Mouse (Mus musculus) midbrain, postnatal 0 days (tissue): Measurements from ENCODE around the gene Nol4l. TPM values are rescaled to one million over a fixed set of nuclear protein-coding genes. Genes with fewer than 3 reads are reported as not detected.

Experiments used
- ATAC-seq: fragments of 200-750 bp; cut with Nextera tagmentation; 2 replicates; pipeline ENCODE4 v1.8.0; 2017; ENCODE audit warnings: moderate number of reproducible peaks, mild to moderate bottlenecking, moderate TSS enrichment, moderate library complexity; ENCODE audit not compliant: low FRiP score
- DNase-seq: peaks from one replicate; pipeline ENCODE4 v3.0.0-alpha.2; 2015; ENCODE audit warnings: low spot score
- H3K27ac ChIP-seq: fragments of 300-500 bp; sonication (generic); 2 replicates; pipeline ENCODE4 v1.5.1; 2014; ENCODE audit warnings: low read depth, mild to moderate bottlenecking, low read length, mixed read lengths
- H3K27me3 ChIP-seq: fragments of 300-500 bp; sonication (generic); 2 replicates; pipeline ENCODE4 v1.6.1; 2014; ENCODE audit warnings: low read length, control low read depth, mixed read lengths; ENCODE audit not compliant: insufficient read depth
- H3K36me3 ChIP-seq: fragments of 300-500 bp; sonication (generic); 2 replicates; pipeline ENCODE4 v1.6.1; 2014; ENCODE audit warnings: low read length, control low read depth, mixed read lengths; ENCODE audit not compliant: insufficient read depth
- H3K4me1 ChIP-seq: fragments of 300-500 bp; sonication (generic); 2 replicates; pipeline ENCODE4 v1.6.1; 2014; ENCODE audit warnings: mild to moderate bottlenecking, control low read depth, antibody characterized with exemption, low read length, mixed read lengths; ENCODE audit not compliant: insufficient read depth
- H3K4me2 ChIP-seq: fragments of 300-500 bp; sonication (generic); 2 replicates; pipeline ENCODE4 v1.6.1; 2014; ENCODE audit warnings: low read depth, mild to moderate bottlenecking, low read length, mixed read lengths; ENCODE audit not compliant: poor library complexity, severe bottlenecking
- H3K4me3 ChIP-seq: fragments of 300-500 bp; sonication (generic); 2 replicates; pipeline ENCODE4 v1.5.1; 2014; ENCODE audit warnings: low read depth, mild to moderate bottlenecking, low read length, moderate library complexity
- H3K9ac ChIP-seq: fragments of 300-500 bp; sonication (generic); replicated peaks from 2 replicates; pipeline ENCODE4 v1.6.1; 2014; ENCODE audit warnings: mild to moderate bottlenecking, low read length, moderate library complexity, mixed read lengths; ENCODE audit not compliant: poor library complexity, severe bottlenecking
- H3K9me3 ChIP-seq: fragments of 300-500 bp; sonication (generic); 2 replicates; pipeline ENCODE4 v1.6.1; 2016; ENCODE audit warnings: low read length, control low read depth
- CTCF ChIP-seq: IDR thresholded peaks from 2 replicates; pipeline ENCODE4 v1.5.1; 2016; ENCODE audit warnings: antibody characterized with exemption, mild to moderate bottlenecking
- WGBS: fragments of 180-500 bp; shearing (Covaris S2); extraction: QIAGEN DNeasy Blood & Tissue Kit; methylation state at CpG from one replicate; pipeline ENCODE4 v1.1.7; 2014; 5-methylcytosine and 5-hydroxymethylcytosine counted together
- polyA plus RNA-seq: library from polyadenylated mRNA; unstranded; fragments of >200 nt; fragmentation: Nextera tagmentation; extraction: Ambion mirVana; gene quantifications from 2 replicates; pipeline ENCODE4 v1.2.1, GENCODE M21; 2015
- total RNA-seq: library from RNA; depleted of rRNA; stranded (reverse); fragments of >200 nt; gene quantifications from 2 replicates; pipeline ENCODE4 v1.2.3, GENCODE M21; 2014

Nol4l gene
- total and polyA plus RNA-seq, 2 experiments from 2014 or later = 26.4 to 97.7 TPM

DNA sequence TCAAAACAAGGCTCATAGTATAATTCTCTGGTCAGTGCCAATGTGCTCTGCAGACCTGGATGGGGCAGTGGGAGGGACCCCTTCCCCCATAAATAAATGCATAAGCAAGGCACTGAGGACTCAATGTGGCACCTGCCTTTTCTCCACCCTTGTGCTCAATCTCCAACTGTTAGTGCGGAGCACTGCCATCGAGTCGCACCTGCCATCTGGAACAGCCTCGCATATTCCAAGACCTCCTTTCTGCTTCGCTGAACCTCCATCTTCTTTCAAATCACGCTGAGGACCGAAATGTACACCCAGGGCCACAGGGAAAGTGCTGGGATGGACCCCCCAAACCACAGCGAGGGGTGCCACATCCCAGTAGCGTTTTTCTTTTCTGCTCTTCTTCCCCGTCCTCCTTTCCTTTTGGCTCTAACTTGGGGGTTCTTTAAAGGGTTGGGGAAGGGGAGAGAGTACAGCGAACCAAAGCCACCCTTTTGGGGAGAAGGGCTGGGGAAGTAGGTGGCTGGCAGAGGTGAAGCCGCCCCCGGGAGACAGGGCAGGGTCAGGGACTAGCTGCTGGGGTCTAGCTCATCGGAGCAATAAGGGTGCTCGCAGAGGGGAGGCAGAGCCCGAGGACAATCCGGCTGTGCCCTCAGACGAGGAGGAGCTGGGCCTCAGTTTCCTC, 38.1 kb downstream of the Nol4l start:
- Histone ChIP-seq H3K4me2 (peak overlapping the region; percentile 98), H3K27ac (peak overlapping the region; percentile 97), H3K9me3 (no peaks in the 10 kb centered on the region), H3K36me3 (no peaks in the 10 kb centered on the region), H3K27me3 (no peaks in the 10 kb centered on the region), H3K9ac (peak overlapping the region; percentile 86), H3K4me1 (peaks cover 29% of the 10 kb centered on the region), H3K4me3 (peak overlapping the region; percentile 56)
- TF ChIP-seq CTCF = no peak
- DNase-seq (peak; percentile 51), ATAC-seq (no peak)
- WGBS = 5% methylated on average over 18 of the region's 18 CpGs

DNA sequence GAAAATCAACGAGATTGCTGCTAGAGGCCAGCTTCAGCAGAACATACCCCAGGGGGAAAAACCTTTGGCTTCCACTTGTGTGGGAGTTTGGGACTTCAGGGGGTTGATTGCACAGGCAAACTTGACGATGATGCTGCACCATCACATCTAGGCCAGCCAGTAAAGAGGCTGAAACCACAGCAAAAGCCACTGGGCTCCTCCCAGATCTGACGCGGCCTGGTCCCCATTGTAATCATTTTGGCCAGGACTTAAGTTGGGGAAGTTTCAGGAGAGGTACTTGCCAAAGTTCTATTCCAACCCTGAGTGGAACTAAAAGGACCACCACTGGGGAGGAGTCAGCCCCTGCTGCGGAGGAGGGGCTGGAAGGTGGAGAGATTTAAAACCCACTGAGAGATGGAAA, 38.8 kb downstream of the Nol4l start:
- TF ChIP-seq CTCF = no peak
- H3K4me2 ChIP-seq = peak overlapping the region; percentile 98; the same call in 1 of the 2 replicates
- no peak for ATAC-seq
- H3K4me3 ChIP-seq = no peak overlapping the region
- no peaks in the 10 kb centered on the region for H3K27me3 ChIP-seq
- peak; percentile 47 for DNase-seq
- peak overlapping the region; percentile 97 for H3K27ac ChIP-seq
- peaks cover 24% of the 10 kb centered on the region for H3K4me1 ChIP-seq
- no peak overlapping the region for H3K9ac ChIP-seq
- no peaks in the 10 kb centered on the region for H3K9me3 ChIP-seq
- no peaks in the 10 kb centered on the region for H3K36me3 ChIP-seq
- 22% methylated on average over 5 of the region's 5 CpGs for WGBS

GRCm38 (mm10) chr2:153490116-153490515, 39.7 kb downstream of the Nol4l start:
- no peak overlapping the region for H3K4me3 ChIP-seq
- 90% methylated on average over 1 of the region's 1 CpGs for WGBS
- ATAC-seq (no peak), DNase-seq (no peak)
- no peak overlapping the region for H3K27ac ChIP-seq
- no peak overlapping the region for H3K4me2 ChIP-seq
- H3K4me1 ChIP-seq = peaks cover 24% of the 10 kb centered on the region
- no peak for TF ChIP-seq CTCF
- H3K9ac ChIP-seq = no peak overlapping the region
- no peaks in the 10 kb centered on the region for H3K27me3 ChIP-seq
- no peaks in the 10 kb centered on the region for H3K36me3 ChIP-seq
- no peaks in the 10 kb centered on the region for H3K9me3 ChIP-seq

DNA sequence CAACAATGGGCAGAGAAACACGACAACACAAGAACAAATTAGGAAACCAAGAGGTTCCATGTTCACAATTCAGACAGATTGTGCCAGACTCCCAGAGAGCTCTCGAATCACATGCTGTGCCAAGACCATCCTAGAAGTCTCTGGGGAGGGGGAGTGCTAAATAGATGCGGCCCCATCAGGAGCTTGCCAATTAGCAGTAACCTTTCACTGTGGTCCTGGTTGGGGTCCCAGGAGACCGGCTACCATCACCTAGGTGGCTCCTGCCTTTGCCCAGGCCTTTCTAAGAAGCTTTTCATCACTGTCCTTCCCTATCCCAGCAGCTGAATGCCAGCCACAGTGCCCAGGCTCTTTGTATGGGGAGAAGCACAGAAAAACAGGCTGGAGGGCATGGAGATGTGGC, 45.7 kb downstream of the Nol4l start:
- 20% methylated on average over 4 of the region's 4 CpGs for WGBS
- no peaks in the 10 kb centered on the region for H3K27me3 ChIP-seq
- peak; percentile 39; the same call in 1 of the 2 replicates for ATAC-seq
- no peak overlapping the region for H3K4me3 ChIP-seq
- peak; percentile 63 for DNase-seq
- peaks cover 6% of the 10 kb centered on the region; the same call in 1 of the 2 replicates for H3K36me3 ChIP-seq
- no peak overlapping the region for H3K9ac ChIP-seq
- no peak for TF ChIP-seq CTCF
- peaks cover 20% of the 10 kb centered on the region; the same call in 1 of the 2 replicates for H3K4me1 ChIP-seq
- H3K27ac ChIP-seq = peak overlapping the region; percentile 76
- no peaks in the 10 kb centered on the region for H3K9me3 ChIP-seq
- 0 out of 2 replicates have a peak overlapping the region, but pooled peaks have one; percentile 29 for H3K4me2 ChIP-seq

- peak; percentile 89 for DNase-seq
- Histone ChIP-seq H3K4me2 (peak overlapping the region; percentile 29), H3K9ac (peak overlapping the region; percentile 44), H3K36me3 (peaks cover 6% of the 10 kb centered on the region; the same call in 1 of the 2 replicates), H3K4me1 (peaks cover 20% of the 10 kb centered on the region; the same call in 1 of the 2 replicates), H3K4me3 (no peak overlapping the region), H3K27ac (peak overlapping the region; percentile 76), H3K27me3 (no peaks in the 10 kb centered on the region), H3K9me3 (no peaks in the 10 kb centered on the region)
- TF ChIP-seq CTCF = peak; percentile 32; the same call in 1 of the 2 replicates
- ATAC-seq = peak; percentile 57
- WGBS = 4% methylated on average over 20 of the region's 20 CpGs
Measured at GRCm38 (mm10) chr2:153483118-153483983, 46.4 kb downstream of the Nol4l start.

GRCm38 (mm10) chr2:153481861-153482120, 48.0 kb downstream of the Nol4l start:
- peaks cover 13% of the 10 kb centered on the region; the same call in 1 of the 2 replicates for H3K36me3 ChIP-seq
- no peak overlapping the region for H3K4me2 ChIP-seq
- 75% methylated on average over 2 of the region's 2 CpGs for WGBS
- DNase-seq (no peak), ATAC-seq (no peak)
- H3K4me1 ChIP-seq = peaks cover 20% of the 10 kb centered on the region; the same call in 1 of the 2 replicates
- no peak overlapping the region for H3K27ac ChIP-seq
- H3K9ac ChIP-seq = no peak overlapping the region
- TF ChIP-seq CTCF = no peak
- H3K4me3 ChIP-seq = no peak overlapping the region
- no peaks in the 10 kb centered on the region for H3K9me3 ChIP-seq
- H3K27me3 ChIP-seq = no peaks in the 10 kb centered on the region
